Mouse (Mus musculus): ENCODE measurements around the gene Igsf9b. TPM values are rescaled to one million over a fixed set of nuclear protein-coding genes. Genes with fewer than 3 reads are reported as not detected.

The Igsf9b gene
- polyA plus RNA-seq, 1 experiment from 2014 or later, result 5.9 TPM

GRCm38 (mm10) chr9:27330374-27330773 is 31.4 kb downstream of the Igsf9b start:
- H3K4me2 ChIP-seq (replicated peaks; ENCODE audit: low read depth, low read length), result no peak overlapping the region
- H3K9ac ChIP-seq (replicated peaks; ENCODE audit: low read depth, low read length), result no peak overlapping the region
- no peaks in the 10 kb centered on the region for H3K36me3 ChIP-seq (ENCODE audit: control insufficient read depth, insufficient read depth, low read length)
- no peak for ATAC-seq (ENCODE audit: insufficient number of reproducible peaks, insufficient read depth, low FRiP score, low read depth)
- no peaks in the 10 kb centered on the region for H3K9me3 ChIP-seq (ENCODE audit: control insufficient read depth, low read depth, low read length)
- H3K27me3 ChIP-seq (ENCODE audit: control insufficient read depth, insufficient read depth, low read length), result no peaks in the 10 kb centered on the region
- H3K4me1 ChIP-seq (ENCODE audit: control insufficient read depth, insufficient read depth, low read length), result no peaks in the 10 kb centered on the region
- H3K4me3 ChIP-seq (ENCODE audit: low read depth, low read length), result no peak overlapping the region
- H3K27ac ChIP-seq (ENCODE audit: low read length), result no peak overlapping the region
- WGBS, result 87% methylated on average over 4 of the region's 4 CpGs

GRCm38 (mm10) chr9:27331538-27331937 is 32.5 kb downstream of the Igsf9b start:
- no peak overlapping the region for H3K4me3 ChIP-seq (ENCODE audit: low read depth, low read length)
- H3K36me3 ChIP-seq (ENCODE audit: control insufficient read depth, insufficient read depth, low read length), result no peaks in the 10 kb centered on the region
- H3K9ac ChIP-seq (replicated peaks; ENCODE audit: low read depth, low read length), result no peak overlapping the region
- ATAC-seq (ENCODE audit: insufficient number of reproducible peaks, insufficient read depth, low FRiP score, low read depth), result no peak
- 99% methylated on average over 7 of the region's 7 CpGs for WGBS
- no peak overlapping the region for H3K27ac ChIP-seq (ENCODE audit: low read length)
- H3K4me2 ChIP-seq (replicated peaks; ENCODE audit: low read depth, low read length), result no peak overlapping the region
- H3K9me3 ChIP-seq (ENCODE audit: control insufficient read depth, low read depth, low read length), result no peaks in the 10 kb centered on the region
- no peaks in the 10 kb centered on the region for H3K4me1 ChIP-seq (ENCODE audit: control insufficient read depth, insufficient read depth, low read length)
- no peaks in the 10 kb centered on the region for H3K27me3 ChIP-seq (ENCODE audit: control insufficient read depth, insufficient read depth, low read length)

GRCm38 (mm10) chr9:27334895-27335294 is 35.9 kb downstream of the Igsf9b start:
- Histone ChIP-seq H3K9me3 (ENCODE audit: control insufficient read depth, low read depth, low read length) (no peaks in the 10 kb centered on the region), H3K9ac (replicated peaks; ENCODE audit: low read depth, low read length) (no peak overlapping the region), H3K4me2 (replicated peaks; ENCODE audit: low read depth, low read length) (no peak overlapping the region), H3K4me3 (ENCODE audit: low read depth, low read length) (no peak overlapping the region), H3K27ac (ENCODE audit: low read length) (no peak overlapping the region), H3K27me3 (ENCODE audit: control insufficient read depth, insufficient read depth, low read length) (no peaks in the 10 kb centered on the region), H3K36me3 (ENCODE audit: control insufficient read depth, insufficient read depth, low read length) (no peaks in the 10 kb centered on the region), H3K4me1 (ENCODE audit: control insufficient read depth, insufficient read depth, low read length) (no peaks in the 10 kb centered on the region)
- 85% methylated on average over 9 of the region's 9 CpGs for WGBS
- no peak for ATAC-seq (ENCODE audit: insufficient number of reproducible peaks, insufficient read depth, low FRiP score, low read depth)

DNA sequence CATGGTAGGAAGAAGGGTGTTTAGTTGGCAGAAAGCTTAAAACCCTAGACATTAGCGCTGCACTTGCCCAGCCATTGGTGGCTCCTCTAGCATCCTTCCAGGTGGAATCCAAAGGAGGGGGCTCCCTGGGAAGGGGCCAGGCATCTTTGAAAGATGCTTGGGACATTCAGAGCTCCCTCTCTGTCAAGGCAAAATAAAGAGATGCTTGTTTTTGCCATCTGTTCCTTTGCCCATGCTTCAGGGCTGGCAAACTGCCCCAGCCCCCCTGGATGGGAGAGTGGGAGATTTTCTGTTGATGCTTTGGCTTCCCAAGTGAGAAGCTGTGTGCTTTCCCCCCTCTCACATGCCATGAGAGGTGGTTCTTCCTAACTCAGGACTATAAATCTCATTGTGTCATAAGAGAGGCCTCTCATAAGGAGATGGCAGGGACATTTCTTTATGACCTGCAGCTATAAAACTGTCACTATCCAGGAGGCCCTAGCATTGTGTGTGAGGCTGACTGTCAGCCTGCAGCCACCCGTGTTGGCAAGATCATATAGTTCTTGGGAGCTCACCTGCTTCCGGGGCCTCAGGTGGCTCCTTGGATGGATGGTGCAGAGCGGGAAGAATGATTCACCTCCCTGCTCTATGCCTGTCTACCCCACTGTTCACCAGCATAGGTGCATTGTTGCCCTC is 38.1 kb downstream of the Igsf9b start:
- no peaks in the 10 kb centered on the region for H3K4me1 ChIP-seq (ENCODE audit: control insufficient read depth, insufficient read depth, low read length)
- no peak overlapping the region for H3K9ac ChIP-seq (replicated peaks; ENCODE audit: low read depth, low read length)
- no peaks in the 10 kb centered on the region for H3K27me3 ChIP-seq (ENCODE audit: control insufficient read depth, insufficient read depth, low read length)
- no peaks in the 10 kb centered on the region for H3K36me3 ChIP-seq (ENCODE audit: control insufficient read depth, insufficient read depth, low read length)
- H3K9me3 ChIP-seq (ENCODE audit: control insufficient read depth, low read depth, low read length), result no peaks in the 10 kb centered on the region
- WGBS, result 88% methylated on average over 4 of the region's 4 CpGs
- H3K27ac ChIP-seq (ENCODE audit: low read length), result no peak overlapping the region
- no peak overlapping the region for H3K4me3 ChIP-seq (ENCODE audit: low read depth, low read length)
- no peak for ATAC-seq (ENCODE audit: insufficient number of reproducible peaks, insufficient read depth, low FRiP score, low read depth)
- no peak overlapping the region for H3K4me2 ChIP-seq (replicated peaks; ENCODE audit: low read depth, low read length)

DNA sequence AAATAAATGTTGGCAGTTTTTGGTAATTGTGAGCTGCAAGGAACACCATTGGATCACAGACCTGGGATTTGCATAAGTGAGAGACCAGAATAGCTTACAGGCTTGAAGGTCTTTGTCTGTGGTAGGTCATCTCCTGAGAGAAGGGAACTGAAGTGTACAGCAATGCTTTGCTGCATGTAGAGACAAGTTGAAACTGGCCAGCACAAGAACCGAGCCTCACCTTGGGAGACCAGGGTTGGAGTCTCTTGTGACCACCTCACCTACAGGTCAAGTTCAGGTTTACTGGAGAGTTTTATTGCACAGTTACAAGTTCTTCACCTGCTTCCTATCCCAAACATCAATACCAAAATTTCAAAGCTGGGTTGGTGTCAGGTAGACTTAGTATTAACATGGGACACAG is 40.2 kb downstream of the Igsf9b start:
- no peaks in the 10 kb centered on the region for H3K4me1 ChIP-seq (ENCODE audit: control insufficient read depth, insufficient read depth, low read length)
- H3K4me3 ChIP-seq (ENCODE audit: low read depth, low read length), result no peak overlapping the region
- no peak overlapping the region for H3K4me2 ChIP-seq (replicated peaks; ENCODE audit: low read depth, low read length)
- no peak overlapping the region for H3K27ac ChIP-seq (ENCODE audit: low read length)
- H3K36me3 ChIP-seq (ENCODE audit: control insufficient read depth, insufficient read depth, low read length), result no peaks in the 10 kb centered on the region
- no peaks in the 10 kb centered on the region for H3K27me3 ChIP-seq (ENCODE audit: control insufficient read depth, insufficient read depth, low read length)
- no peak for ATAC-seq (ENCODE audit: insufficient number of reproducible peaks, insufficient read depth, low FRiP score, low read depth)
- WGBS, result 94% methylated on average over 1 of the region's 1 CpGs
- H3K9me3 ChIP-seq (ENCODE audit: control insufficient read depth, low read depth, low read length), result no peaks in the 10 kb centered on the region
- H3K9ac ChIP-seq (replicated peaks; ENCODE audit: low read depth, low read length), result no peak overlapping the region

GRCm38 (mm10) chr9:27346541-27347269 is 47.7 kb downstream of the Igsf9b start:
- Histone ChIP-seq H3K27ac (ENCODE audit: low read length) (no peak overlapping the region), H3K9me3 (ENCODE audit: control insufficient read depth, low read depth, low read length) (no peaks in the 10 kb centered on the region), H3K9ac (replicated peaks; ENCODE audit: low read depth, low read length) (no peak overlapping the region), H3K4me1 (ENCODE audit: control insufficient read depth, insufficient read depth, low read length) (no peaks in the 10 kb centered on the region), H3K36me3 (ENCODE audit: control insufficient read depth, insufficient read depth, low read length) (no peaks in the 10 kb centered on the region), H3K27me3 (ENCODE audit: control insufficient read depth, insufficient read depth, low read length) (no peaks in the 10 kb centered on the region), H3K4me2 (replicated peaks; ENCODE audit: low read depth, low read length) (no peak overlapping the region), H3K4me3 (ENCODE audit: low read depth, low read length) (no peak overlapping the region)
- no peak for ATAC-seq (ENCODE audit: insufficient number of reproducible peaks, insufficient read depth, low FRiP score, low read depth)
- 66% methylated on average over 11 of the region's 11 CpGs for WGBS

GRCm38 (mm10) chr9:27353082-27353481 is 54.1 kb downstream of the Igsf9b start:
- no peak for ATAC-seq (ENCODE audit: insufficient number of reproducible peaks, insufficient read depth, low FRiP score, low read depth)
- Histone ChIP-seq H3K4me3 (ENCODE audit: low read depth, low read length) (no peak overlapping the region), H3K27me3 (ENCODE audit: control insufficient read depth, insufficient read depth, low read length) (no peaks in the 10 kb centered on the region), H3K4me2 (replicated peaks; ENCODE audit: low read depth, low read length) (no peak overlapping the region), H3K9ac (replicated peaks; ENCODE audit: low read depth, low read length) (no peak overlapping the region), H3K9me3 (ENCODE audit: control insufficient read depth, low read depth, low read length) (no peaks in the 10 kb centered on the region), H3K4me1 (ENCODE audit: control insufficient read depth, insufficient read depth, low read length) (no peaks in the 10 kb centered on the region), H3K27ac (ENCODE audit: low read length) (no peak overlapping the region), H3K36me3 (ENCODE audit: control insufficient read depth, insufficient read depth, low read length) (no peaks in the 10 kb centered on the region)
- WGBS, result 85% methylated on average over 7 of the region's 7 CpGs

DNA sequence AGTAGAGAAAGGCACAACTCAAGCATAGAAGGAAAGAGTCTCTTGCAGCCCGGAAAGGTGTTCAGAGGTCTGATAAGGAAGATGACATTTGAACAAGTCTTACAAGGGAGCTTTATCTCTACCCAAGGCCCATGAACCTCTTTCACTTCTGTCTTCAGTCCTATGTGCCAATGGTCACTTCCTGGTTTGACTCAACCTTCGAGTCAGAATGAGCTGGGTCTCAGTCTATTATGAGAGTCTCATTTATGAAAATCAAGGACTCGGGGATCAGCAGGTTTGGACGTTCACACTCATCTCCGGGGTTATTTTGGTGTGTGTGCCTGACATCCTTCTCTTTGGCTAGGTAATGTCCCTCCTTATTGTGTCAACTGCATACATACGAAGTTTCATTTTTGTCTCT is 58.9 kb downstream of the Igsf9b start:
- no peak for ATAC-seq (ENCODE audit: insufficient number of reproducible peaks, insufficient read depth, low FRiP score, low read depth)
- Histone ChIP-seq H3K4me3 (ENCODE audit: low read depth, low read length) (no peak overlapping the region), H3K9me3 (ENCODE audit: control insufficient read depth, low read depth, low read length) (no peaks in the 10 kb centered on the region), H3K36me3 (ENCODE audit: control insufficient read depth, insufficient read depth, low read length) (no peaks in the 10 kb centered on the region), H3K9ac (replicated peaks; ENCODE audit: low read depth, low read length) (no peak overlapping the region), H3K27ac (ENCODE audit: low read length) (no peak overlapping the region), H3K4me1 (ENCODE audit: control insufficient read depth, insufficient read depth, low read length) (no peaks in the 10 kb centered on the region), H3K4me2 (replicated peaks; ENCODE audit: low read depth, low read length) (no peak overlapping the region), H3K27me3 (ENCODE audit: control insufficient read depth, insufficient read depth, low read length) (no peaks in the 10 kb centered on the region)
- WGBS, result 93% methylated on average over 6 of the region's 6 CpGs
